Mouse (Mus musculus) lung, postnatal 0 days (tissue): ENCODE measurements around the gene Trit1. TPM values are rescaled to one million over a fixed set of nuclear protein-coding genes. Genes with fewer than 3 reads are reported as not detected.

Experiments
- ATAC-seq: fragments of 200-750 bp; cut with Nextera tagmentation; 2 replicates; pipeline ENCODE4 v1.8.0; 2017; ENCODE audit warnings: moderate library complexity
- DNase-seq: peaks from one replicate; pipeline ENCODE4 v3.0.0-alpha.2; 2016; ENCODE audit warnings: low spot score
- H3K27ac ChIP-seq: fragments of 300-500 bp; sonication (generic); 2 replicates; pipeline ENCODE4 v1.5.1; 2014; ENCODE audit warnings: antibody characterized with exemption, mild to moderate bottlenecking, low read length, mixed read lengths
- H3K27me3 ChIP-seq: fragments of 300-500 bp; sonication (generic); replicated peaks from 2 replicates; pipeline ENCODE4 v1.6.1; 2014; ENCODE audit warnings: low read length, mixed read lengths; ENCODE audit not compliant: insufficient read depth
- H3K36me3 ChIP-seq: fragments of 300-500 bp; sonication (generic); 2 replicates; pipeline ENCODE4 v1.6.1; 2014; ENCODE audit warnings: low read length, mixed read lengths; ENCODE audit not compliant: insufficient read depth
- H3K4me1 ChIP-seq: fragments of 300-500 bp; sonication (generic); 2 replicates; pipeline ENCODE4 v1.6.1; 2014; ENCODE audit warnings: antibody characterized with exemption, low read depth, low read length, mixed read lengths; ENCODE audit not compliant: insufficient read depth
- H3K4me2 ChIP-seq: fragments of 300-500 bp; sonication (generic); replicated peaks from 2 replicates; pipeline ENCODE4 v1.6.1; 2014; ENCODE audit warnings: low read depth, mild to moderate bottlenecking, low read length, moderate library complexity, mixed read lengths
- H3K4me3 ChIP-seq: fragments of 300-500 bp; sonication (generic); 2 replicates; pipeline ENCODE4 v1.5.1; 2014; ENCODE audit warnings: low read depth, low read length
- H3K9ac ChIP-seq: fragments of 300-500 bp; sonication (generic); replicated peaks from 2 replicates; pipeline ENCODE4 v1.6.1; 2014; ENCODE audit warnings: low read depth, mild to moderate bottlenecking
- H3K9me3 ChIP-seq: fragments of 300-500 bp; sonication (generic); 2 replicates; pipeline ENCODE4 v1.6.1; 2016; ENCODE audit warnings: low read length, mixed read lengths
- CTCF ChIP-seq: IDR thresholded peaks from 2 replicates; pipeline ENCODE4 v1.5.1; 2016; ENCODE audit warnings: antibody characterized with exemption, mild to moderate bottlenecking
- EP300 ChIP-seq: IDR thresholded peaks from 2 replicates; pipeline ENCODE4 v1.6.1; 2016; ENCODE audit warnings: antibody characterized with exemption, mild to moderate bottlenecking, control low read depth
- WGBS: fragments of 180-500 bp; shearing (Covaris S2); extraction: QIAGEN DNeasy Blood & Tissue Kit; methylation state at CpG from one replicate; pipeline ENCODE4 v1.1.7; 2014; 5-methylcytosine and 5-hydroxymethylcytosine counted together
- polyA plus RNA-seq: library from polyadenylated mRNA; unstranded; fragments of >200 nt; fragmentation: Nextera tagmentation; extraction: Ambion mirVana; gene quantifications from 2 replicates; pipeline ENCODE4 v1.2.1, GENCODE M21; 2015

Gene Trit1
- polyA plus RNA-seq, 1 experiment from 2014 or later, result 11.1 TPM

DNA sequence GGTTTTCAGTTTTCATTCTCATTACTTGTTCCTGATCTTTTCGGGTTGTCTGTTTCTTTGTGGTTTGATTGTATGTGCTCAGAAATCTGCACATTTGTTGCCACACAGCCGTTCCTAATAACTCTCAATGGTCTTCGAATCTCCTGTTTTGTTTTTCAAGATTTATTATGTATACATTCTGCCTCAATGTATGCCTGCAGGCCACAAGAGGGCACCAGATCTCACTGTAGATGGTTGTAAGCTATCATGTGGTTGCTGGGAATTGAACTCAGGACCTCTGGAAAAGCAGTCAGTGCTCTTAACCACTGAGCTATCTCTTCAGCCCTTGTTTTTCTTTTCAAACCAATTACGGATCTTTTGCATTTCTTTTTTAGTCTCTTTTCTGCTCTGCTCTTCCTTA is 70.0 kb downstream of the Trit1 start:
- no peak for DNase-seq
- H3K9me3 ChIP-seq, result no peaks in the 10 kb centered on the region
- TF ChIP-seq EP300 (no peak), CTCF (no peak; the same call in 1 of the 2 replicates)
- H3K27ac ChIP-seq, result no peak overlapping the region
- no peaks in the 10 kb centered on the region for H3K27me3 ChIP-seq
- no peak overlapping the region for H3K4me3 ChIP-seq
- no peak for ATAC-seq
- H3K4me2 ChIP-seq, result no peak overlapping the region
- H3K36me3 ChIP-seq, result no peaks in the 10 kb centered on the region
- no peak overlapping the region for H3K9ac ChIP-seq
- no peaks in the 10 kb centered on the region for H3K4me1 ChIP-seq
- WGBS, result 87% methylated on average over 4 of the region's 4 CpGs

DNA sequence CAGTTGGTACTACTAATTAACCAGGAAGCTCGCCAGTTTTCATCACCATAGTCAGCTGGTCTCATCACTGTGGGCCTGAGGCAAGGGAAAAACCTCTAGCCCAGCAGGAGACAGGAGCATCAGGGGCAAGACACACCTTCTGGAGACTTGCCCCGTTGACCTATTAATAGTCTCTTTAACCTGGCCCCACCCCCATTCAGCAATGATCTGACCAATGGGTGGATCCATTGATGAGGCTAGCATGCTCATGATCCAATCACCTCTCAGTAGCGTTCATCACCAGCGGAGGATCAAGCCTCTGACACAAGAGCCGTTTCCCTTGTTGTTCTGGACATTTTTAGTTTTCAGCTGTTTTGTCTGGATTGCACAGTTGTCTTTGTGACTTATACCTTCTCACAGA is 76.2 kb downstream of the Trit1 start:
- H3K9ac ChIP-seq, result no peak overlapping the region
- H3K27ac ChIP-seq, result no peak overlapping the region
- no peaks in the 10 kb centered on the region for H3K36me3 ChIP-seq
- H3K9me3 ChIP-seq, result no peaks in the 10 kb centered on the region
- no peak for ATAC-seq
- 71% methylated on average over 5 of the region's 5 CpGs for WGBS
- H3K4me3 ChIP-seq, result no peak overlapping the region
- TF ChIP-seq CTCF (no peak), EP300 (no peak)
- no peak overlapping the region for H3K4me2 ChIP-seq
- no peak for DNase-seq
- no peaks in the 10 kb centered on the region for H3K4me1 ChIP-seq
- H3K27me3 ChIP-seq, result no peaks in the 10 kb centered on the region

GRCm38 (mm10) chr4:123093064-123093776 is 76.8 kb downstream of the Trit1 start:
- H3K27me3 ChIP-seq, result no peaks in the 10 kb centered on the region
- 0 out of 2 replicates have a peak overlapping the region, but pooled peaks have one; percentile 8 for H3K4me3 ChIP-seq
- WGBS, result 33% methylated on average over 17 of the region's 17 CpGs
- H3K4me2 ChIP-seq, result peak overlapping the region; percentile 22
- TF ChIP-seq EP300 (peak; percentile 22; the same call in 1 of the 2 replicates), CTCF (no peak)
- ATAC-seq, result peak; percentile 97
- H3K36me3 ChIP-seq, result no peaks in the 10 kb centered on the region
- no peak overlapping the region for H3K27ac ChIP-seq
- no peaks in the 10 kb centered on the region for H3K9me3 ChIP-seq
- no peaks in the 10 kb centered on the region for H3K4me1 ChIP-seq
- DNase-seq, result peak; percentile 78
- no peak overlapping the region for H3K9ac ChIP-seq

DNA sequence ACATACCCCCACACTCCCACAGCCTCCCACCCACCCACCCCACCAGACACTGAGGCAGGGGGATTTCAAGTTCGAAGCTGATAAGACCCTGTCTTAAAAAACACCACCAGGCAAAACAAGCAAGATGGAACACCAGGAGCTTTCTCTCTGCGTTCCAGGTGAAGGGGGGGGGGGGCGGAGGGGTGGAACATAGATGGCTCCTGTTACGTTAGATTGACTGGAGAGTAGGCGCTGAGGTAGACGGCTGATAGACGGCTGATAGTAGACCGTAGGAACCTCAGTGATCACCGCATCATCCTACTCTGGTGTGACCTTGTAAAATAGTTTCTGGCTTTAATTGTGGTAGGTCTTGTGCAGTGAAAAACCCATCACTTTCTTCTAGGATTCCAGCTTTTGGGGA is 77.5 kb downstream of the Trit1 start:
- H3K4me1 ChIP-seq, result no peaks in the 10 kb centered on the region
- ATAC-seq (peak; percentile 46), DNase-seq (no peak)
- no peak overlapping the region for H3K4me3 ChIP-seq
- H3K9me3 ChIP-seq, result no peaks in the 10 kb centered on the region
- no peak overlapping the region for H3K9ac ChIP-seq
- H3K27ac ChIP-seq, result no peak overlapping the region
- peak overlapping the region; percentile 22 for H3K4me2 ChIP-seq
- no peaks in the 10 kb centered on the region for H3K27me3 ChIP-seq
- TF ChIP-seq CTCF (no peak), EP300 (no peak)
- H3K36me3 ChIP-seq, result no peaks in the 10 kb centered on the region
- 46% methylated on average over 8 of the region's 9 CpGs for WGBS

Other genes starting within 250 kb of the Trit1 start
- 39.0 and 39.1 TPM in 2 replicates for gene Ppt1, start 180.4 kb upstream of the Trit1 start, polyA plus RNA-seq
- 66.8 and 66.9 TPM in 2 replicates for gene Cap1, start 130.5 kb upstream of the Trit1 start, polyA plus RNA-seq
- gene Mfsd2a, start 55.4 kb upstream of the Trit1 start, polyA plus RNA-seq, result 0.38 and 1.2 TPM in 2 replicates
- 6.0 and 8.1 TPM in 2 replicates for gene Mycl, start 20.9 kb upstream of the Trit1 start, polyA plus RNA-seq
- 0.57 and 0.84 TPM in 2 replicates for gene Bmp8b, start 88.6 kb downstream of the Trit1 start, polyA plus RNA-seq
- gene Oxct2b, start 99.7 kb downstream of the Trit1 start, polyA plus RNA-seq, result not detected in 2 replicates
- 41.2 and 43.8 TPM in 2 replicates for gene Ppie, start 123.4 kb downstream of the Trit1 start, polyA plus RNA-seq
- gene Hpcal4, start 166.6 kb downstream of the Trit1 start, polyA plus RNA-seq, result 0.20 and 0.51 TPM in 2 replicates
- gene Nt5c1a, start 184.9 kb downstream of the Trit1 start, polyA plus RNA-seq, result 0.10 TPM in 1 of 2 replicates, not detected in the other
- gene Heyl, start 217.0 kb downstream of the Trit1 start, polyA plus RNA-seq, result 20.3 and 23.6 TPM in 2 replicates
- 10.8 and 11.4 TPM in 2 replicates for gene Pabpc4, start 245.8 kb downstream of the Trit1 start, polyA plus RNA-seq